Mouse (Mus musculus) liver, adult (tissue): ENCODE results near the gene Tbc1d19.

Source experiments
- GATA4 ChIP-seq: IDR thresholded peaks from 2 replicates; pipeline ENCODE4 v1.6.1; 2014; ENCODE audit warnings: mild to moderate bottlenecking, low read length; ENCODE audit not compliant: insufficient replicate concordance

Tbc1d19 gene

DNA sequence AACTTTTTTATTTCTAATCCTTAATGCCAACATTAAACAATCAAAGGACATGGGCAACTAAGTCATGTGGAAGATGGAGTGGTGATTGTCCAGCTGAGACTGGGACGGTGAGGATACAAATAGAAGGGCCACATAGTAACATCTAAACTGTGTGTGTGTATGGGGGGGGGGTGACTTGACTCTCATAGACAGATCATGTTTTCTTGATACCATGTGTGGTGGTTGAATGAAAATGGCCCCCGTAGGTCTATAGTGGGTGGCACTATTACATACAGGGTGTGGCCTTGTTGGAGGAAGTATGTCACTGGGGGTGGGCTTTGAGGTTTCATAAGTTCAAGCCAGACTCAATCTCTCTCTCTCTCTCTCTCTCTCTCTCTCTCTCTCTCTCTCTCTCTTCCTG lies 124.6 kb downstream of the Tbc1d19 start:
- no peak for TF ChIP-seq GATA4

DNA sequence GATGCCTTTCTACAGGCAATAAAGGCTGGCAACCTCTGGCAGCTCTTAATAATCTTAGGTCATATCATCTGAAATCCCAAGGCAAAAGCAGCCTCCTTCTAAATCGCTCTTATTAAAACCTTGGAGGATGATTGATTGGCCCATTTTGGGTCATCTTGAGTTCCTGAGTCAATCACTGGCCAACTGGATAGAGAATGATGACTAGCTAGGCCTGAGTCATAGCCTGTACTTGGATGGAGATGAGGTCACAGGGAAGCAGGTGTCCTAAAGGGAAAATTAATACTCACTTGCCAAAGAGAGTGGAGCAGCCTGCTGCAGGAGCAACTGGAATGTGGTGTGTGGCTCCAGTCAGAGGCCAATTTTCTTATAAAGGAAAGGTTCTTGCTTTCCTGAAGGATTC lies 125.4 kb downstream of the Tbc1d19 start:
- TF ChIP-seq GATA4 = no peak

DNA sequence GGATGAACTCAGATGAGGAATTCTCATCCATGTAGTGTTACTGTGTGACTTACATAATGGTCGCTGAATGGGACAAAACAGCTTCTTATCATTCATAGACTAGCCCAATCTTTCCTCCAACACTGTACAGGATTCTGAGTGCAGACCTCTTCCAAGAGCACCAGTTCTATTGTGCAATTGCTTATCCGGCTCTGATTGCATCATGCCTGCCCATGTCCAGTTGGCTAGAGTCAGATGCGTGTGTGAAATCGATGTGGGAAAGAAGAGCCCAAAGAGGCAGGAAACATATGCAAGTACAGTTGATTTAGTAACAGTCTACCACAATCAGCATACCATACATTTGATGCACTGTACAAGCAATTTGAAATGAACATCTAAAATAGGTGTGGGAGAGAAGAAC lies 127.8 kb downstream of the Tbc1d19 start:
- peak; percentile 92 for TF ChIP-seq GATA4

DNA sequence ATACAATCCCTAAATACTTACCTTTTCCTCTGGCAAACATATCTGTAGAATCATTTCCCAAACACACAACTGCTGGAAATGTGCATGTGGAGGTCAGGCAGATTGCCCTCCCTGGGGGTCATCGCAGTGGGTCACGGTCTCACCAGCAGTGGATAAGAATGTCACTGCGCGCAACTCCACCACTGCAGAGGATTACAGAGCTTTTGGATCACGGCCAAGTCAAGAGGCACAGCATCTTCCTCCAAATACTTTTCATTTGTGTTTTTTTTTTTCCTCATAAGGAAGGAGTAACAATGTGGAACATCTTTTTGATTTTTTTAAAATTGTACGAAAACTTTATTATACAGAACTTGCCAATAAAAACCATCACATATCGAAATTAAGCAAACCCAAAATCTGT lies 129.6 kb downstream of the Tbc1d19 start:
- no peak for TF ChIP-seq GATA4

DNA sequence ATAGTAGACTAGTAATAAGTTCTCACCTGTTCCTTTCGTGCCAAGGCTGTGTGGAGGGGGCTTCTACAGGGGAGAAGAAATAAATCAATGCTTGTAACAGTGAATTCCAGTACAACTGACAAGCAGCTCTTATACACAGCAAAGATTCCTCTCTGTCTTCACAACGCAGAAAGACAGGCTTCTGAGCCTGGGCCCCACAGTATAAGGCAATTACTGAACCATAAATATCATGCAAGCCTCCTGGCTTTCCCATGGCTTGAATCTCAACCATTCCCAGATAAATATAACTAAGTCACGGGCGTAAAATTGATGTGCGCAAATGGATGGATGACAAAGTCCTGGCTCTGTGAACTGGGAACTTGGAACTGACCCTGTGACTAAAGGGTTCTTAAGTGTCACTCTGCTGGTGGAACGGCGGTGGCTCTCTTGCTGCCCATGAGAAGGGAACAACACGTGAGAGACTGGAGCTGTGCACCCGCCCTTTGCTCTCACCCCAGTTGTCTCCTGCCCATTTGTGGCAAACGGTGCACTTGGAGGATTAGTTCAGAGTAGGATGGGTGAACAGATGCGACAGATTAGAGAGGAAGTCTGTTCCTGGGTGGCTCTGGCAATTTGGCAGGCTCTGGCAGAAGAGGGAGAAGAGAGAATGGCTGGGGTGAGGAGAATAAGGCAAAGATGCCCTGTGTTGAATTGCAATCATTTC lies 132.1 kb downstream of the Tbc1d19 start:
- TF ChIP-seq GATA4 = no peak

DNA sequence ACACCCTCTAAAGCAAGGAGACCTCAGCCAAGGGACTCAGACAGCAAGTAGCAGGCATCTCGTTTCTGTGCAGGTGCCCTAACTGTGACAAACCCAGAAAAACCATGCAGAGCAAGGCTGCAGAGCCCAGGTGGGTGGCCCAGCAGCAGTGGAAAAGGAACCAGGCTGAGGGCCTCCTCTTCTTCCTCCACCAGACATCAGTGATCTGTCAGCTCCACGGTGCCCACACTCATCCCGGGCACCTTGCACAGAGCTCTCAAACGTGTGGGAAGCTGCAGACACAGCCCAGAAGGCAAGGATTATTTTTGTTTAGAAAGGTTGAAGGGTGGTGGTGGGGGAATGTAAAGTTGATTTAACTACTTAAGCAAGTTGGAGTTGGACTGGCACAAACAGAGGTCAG lies 132.9 kb downstream of the Tbc1d19 start:
- TF ChIP-seq GATA4 = no peak

DNA sequence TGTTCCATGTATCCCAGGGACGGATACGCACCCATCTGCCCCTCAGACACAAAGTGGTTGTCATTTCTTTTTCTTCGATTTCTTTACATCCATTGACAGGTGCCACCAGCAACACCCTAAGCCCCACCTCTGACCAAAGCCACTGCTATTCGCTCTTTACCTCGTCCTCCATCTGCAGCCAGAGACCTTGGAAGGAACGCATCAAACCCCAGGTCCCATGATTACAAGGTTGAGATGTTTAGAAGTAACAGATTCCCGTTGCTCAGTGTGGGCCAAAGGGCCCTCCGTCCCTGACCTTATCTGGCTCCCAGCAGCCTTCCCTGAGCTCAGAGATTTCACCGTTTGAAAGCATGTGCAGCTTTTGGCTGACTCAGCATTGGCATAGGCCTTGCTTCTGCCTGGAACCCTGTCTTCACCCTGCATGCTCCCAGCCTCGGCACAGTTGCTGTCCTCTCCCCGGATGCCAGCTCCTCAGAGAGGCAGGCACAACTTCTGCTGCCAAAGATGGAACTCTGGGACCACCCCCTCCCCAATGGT lies 134.0 kb downstream of the Tbc1d19 start:
- TF ChIP-seq GATA4 = no peak

DNA sequence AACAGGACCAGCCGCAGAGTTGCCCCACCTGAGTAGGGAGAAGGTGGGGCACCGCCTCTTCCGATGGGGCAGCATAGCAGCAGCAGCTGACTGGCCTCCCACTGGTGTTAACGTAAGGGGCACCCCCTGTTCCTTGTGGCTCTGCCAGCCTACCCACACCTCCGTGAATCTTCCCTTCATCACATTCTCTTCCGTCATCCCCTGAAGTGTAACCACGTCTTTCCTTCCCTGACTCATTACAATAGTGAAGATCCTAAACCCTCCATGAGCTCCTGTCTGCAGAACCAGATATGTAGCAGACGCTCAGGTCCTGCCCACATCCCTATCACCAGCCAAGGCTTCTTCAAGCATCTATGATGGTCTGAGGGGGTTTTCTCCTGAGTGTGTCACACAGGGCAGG lies 137.3 kb downstream of the Tbc1d19 start:
- no peak for TF ChIP-seq GATA4

DNA sequence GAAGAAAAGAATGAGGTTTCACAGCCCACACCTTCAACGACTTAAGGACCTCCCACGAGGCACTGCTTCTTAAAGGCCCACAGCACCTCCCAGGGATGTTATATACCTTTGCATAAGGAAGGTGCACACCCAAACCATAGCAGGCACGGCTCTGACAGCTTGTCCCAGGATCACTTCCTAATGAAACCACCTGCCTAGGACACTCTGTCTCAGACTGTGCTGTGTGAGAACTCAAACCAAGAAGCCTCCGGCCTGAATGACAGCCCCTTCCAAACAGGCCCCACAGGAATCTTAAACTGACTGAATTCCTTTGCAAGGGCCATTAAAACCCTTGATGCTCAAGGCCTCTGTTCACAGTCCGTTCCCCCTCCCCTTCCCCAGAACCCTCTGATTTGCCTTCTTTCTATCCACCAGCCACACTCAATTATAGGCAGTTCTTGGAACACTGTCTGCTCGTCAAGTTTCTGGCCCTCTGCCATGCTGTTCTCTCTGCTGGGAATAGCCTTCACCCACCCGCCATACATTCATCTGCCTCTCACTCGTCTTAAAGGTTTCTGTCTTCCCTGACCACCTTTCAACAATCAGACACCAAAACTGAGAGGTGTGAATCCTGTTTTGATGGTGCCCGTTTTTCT lies 138.3 kb downstream of the Tbc1d19 start:
- no peak for TF ChIP-seq GATA4

DNA sequence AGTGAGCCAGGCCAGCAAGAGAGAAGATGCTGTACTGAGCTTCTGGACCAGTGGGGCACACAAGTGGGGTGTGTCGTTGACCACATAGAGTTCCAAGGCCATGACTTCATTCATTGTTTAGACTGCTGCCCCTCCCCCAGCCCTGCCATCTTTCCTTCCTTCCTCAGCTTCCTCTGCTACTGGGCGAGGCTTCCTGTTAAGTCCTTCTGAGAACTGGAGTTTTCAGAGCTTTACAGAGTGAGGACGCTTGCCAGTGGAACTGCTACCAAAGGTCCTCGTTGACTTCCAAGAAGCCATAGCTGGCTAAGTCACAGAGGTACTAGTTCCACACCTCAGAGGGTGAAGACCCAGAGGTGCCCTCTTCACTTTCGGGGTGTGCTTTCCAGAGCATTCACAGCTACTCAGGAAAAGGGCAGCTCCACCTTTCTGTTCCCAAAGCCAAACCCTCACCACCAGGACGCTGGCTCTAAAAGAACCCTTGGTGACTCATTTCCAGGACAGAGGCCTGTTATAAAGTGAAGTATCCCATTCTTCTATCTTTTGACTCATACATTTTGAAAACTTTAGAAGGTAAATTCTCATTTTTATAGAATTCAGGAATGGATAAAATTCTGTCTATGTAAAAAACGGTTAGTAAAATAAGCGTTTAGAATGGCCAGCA lies 139.3 kb downstream of the Tbc1d19 start:
- peak; percentile 88; the same call in 1 of the 2 replicates for TF ChIP-seq GATA4

DNA sequence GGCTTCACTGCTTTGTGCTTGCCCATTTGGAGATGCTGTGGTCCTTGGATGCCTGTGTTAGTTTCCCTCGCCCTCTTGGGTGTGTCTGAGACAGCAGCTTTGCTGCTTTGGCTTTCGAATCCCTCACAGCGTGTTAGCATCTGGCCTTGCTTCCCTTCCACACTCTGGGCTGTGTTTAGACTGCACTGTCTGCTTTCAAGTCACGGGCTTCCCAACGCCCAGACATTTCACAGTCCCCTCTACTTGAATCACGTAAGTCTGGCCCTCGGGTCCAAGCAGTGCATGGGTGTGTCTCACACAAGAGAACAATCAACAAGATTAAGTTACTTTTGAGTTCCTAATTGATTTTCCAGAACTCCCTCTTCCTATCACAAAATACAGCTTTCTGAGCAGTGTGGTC lies 140.8 kb downstream of the Tbc1d19 start:
- TF ChIP-seq GATA4 = no peak

DNA sequence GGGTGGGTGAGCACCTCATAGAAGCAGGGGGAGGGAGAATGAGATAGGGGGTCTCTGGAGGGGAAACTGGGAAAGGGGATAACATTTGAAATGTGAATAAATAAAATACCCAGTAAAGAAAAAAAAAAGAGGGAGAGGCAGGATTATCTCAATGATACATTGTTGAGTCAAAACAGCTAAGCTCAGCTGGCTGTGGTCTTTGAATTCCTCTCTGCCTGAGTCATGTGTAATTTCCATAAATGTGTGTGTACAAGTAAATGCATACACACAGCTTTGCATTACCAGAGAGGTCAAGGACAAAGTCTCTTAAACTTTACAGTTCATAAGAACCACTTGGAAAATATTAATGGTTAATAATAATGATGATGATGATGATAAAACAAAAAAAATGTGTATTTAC lies 143.8 kb downstream of the Tbc1d19 start:
- TF ChIP-seq GATA4 = no peak
